Mouse (Mus musculus) Muller cell, postnatal 12 days (primary cell): ENCODE results near the gene Fras1.

Experiments
- DNase-seq: peaks from one replicate; pipeline ENCODE4 v3.0.0-alpha.2; 2015; ENCODE audit errors: inconsistent ontology term

Fras1 gene

DNA sequence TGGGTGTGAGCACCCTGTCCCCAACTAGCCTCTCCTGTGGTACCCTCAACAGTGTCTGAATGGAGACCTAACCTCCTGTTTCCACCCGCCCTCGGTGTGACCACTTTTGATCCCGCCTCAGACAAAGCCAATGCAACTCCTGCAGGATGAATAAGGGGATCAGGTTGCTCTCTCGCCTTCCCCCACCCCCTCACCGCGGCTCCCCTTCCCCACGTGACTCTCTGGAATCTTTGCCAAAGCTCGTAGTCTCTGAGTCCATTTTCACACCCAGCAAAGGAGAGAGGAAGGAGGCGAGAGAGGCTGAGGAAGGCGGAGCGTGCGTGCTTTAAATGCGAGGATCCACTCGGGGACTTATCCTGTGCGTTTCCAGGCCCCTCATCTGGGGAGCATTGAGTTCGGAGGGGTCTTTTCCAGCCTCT is at the start of gene Fras1:
Gene Fras1, plus strand, starts transcription at position 389 of the 419 bp plus-strand sequence.
- DNase-seq: no peak

GRCm38 (mm10) chr5:96331048-96331737 is 42.6 kb upstream of the Fras1 start:
- DNase-seq: no peak

DNA sequence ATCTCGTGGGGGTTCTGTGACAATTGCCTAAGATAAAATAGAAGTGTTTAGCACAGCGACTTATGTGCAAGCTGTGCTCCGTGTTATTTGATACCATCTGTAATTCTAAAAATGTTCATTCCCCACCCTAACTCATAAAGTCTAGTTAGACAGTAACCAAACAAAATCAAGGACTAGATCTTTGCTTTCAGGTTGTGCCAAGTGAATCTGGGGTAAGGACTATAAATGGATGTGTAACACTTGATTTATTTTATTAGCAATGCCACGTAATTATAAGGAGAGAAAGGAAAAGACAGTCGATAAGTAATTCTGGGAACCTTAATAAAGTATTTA is 42.1 kb upstream of the Fras1 start:
- DNase-seq: no peak

DNA sequence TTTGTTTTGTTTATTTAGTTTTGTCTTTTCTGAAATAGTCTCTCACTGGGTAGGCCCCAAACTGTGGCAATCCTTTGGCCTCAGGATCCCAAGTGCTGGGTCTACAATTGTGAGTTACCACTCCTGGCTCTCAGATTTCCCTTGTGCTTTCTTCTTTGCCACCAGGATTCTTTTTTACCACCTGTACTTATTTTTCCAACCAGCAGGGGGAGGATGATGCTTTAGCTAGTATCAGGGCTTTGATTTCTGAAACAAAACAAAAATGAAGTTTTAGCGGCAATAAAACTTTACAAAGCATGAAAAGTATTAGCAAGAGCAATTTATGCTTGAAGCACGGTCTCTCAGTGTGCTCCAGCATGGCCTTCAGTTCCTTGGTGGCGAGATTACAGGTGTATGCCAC is 39.8 kb upstream of the Fras1 start:
- no peak for DNase-seq

GRCm38 (mm10) chr5:96340564-96340963 is 33.2 kb upstream of the Fras1 start:
- DNase-seq: no peak

DNA sequence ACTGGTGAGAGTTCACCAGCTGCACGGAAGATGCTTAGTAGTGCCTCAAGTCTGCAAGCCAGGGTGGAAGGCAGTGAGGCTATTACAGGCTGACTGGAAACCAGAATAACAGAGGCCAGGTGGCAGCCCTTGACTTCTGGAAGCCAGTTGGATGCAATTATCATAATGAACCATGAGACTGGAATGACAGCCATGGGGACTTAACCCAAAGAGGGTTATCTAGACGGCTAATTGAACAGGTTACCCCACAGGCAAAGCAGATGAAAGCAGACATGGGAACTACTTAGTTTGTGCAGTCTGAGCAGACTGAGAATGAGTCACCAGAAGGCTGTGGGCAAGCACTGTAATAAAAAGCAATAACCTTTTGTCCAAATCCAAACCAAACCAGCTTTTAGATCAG is 28.8 kb upstream of the Fras1 start:
- peak; percentile 65 for DNase-seq

DNA sequence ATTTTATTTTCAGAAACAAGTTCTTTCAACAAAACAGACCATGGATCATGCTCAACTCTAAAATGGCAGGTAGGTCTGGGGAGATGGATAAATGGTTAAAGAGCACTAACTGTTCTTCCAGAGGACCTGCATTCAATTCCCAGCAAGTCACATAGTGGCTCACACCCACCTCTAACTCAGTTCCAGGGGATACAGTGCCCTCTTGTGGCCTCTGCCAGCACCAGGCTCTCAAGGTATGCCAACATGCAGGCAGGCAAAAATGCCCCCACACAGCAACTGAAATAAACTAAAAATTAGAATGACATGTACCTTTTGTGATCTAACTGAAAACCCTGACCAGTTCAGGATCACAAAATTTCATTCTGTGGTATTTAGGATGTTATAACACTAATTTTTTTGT is 21.8 kb upstream of the Fras1 start:
- DNase-seq: no peak

DNA sequence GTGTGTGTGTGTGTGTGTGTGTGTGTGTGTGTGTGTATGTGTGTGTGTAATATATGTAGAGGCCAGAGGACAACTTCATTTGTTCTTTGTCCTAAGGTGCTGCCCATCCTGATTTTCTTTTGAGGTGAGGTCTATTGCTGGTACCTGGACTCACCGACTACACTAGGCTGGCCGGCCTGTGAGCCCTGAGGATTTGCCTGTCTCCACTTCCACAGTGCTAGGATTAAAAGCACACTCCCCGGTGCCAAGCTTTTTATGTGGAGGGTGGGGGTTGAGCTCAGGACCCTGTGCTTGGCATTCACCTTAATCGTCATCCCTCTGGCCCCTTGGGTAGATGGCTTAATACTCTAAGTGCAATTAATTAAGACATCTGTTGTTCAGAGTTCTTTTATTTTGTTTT is 9.8 kb upstream of the Fras1 start:
- DNase-seq: no peak

DNA sequence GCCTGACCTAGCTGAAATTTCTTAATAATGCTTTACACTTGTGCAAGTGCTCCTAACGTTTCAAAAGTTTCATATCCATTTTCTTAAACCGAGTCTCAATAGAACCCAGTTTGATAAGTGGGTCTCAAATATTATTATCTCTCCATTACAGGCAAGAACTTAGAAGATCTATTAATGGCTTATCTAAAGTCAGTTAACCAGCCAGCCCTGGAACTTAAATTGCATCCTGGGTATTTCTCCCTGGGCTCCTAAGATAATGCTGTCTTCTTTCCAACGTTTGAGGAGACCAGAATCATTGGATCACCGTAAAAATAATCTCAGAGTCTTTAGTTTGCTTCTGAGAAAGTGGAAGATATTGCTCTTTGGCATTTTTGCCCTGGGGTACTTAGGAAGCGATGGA is 8.2 kb upstream of the Fras1 start:
- no peak for DNase-seq

DNA sequence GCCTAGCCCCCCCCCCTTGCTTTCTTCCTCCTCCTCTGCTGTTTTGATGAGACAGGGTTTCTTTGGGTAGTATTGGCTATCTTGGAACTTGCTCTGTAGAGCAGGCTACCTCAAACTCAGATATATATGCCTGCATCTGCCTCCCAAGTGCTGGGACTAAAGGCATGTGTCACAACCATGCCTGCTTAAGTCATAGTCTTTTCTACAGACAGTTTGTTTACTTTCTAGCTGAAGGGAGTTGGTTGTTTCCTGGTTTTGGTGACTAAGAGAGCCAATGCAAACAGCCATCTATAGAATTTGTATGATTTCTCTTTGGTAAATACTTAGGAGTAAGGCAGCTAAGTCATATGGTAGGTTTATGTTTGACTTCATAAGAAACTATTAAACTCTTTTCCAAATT is 6.5 kb upstream of the Fras1 start:
- no peak for DNase-seq

DNA sequence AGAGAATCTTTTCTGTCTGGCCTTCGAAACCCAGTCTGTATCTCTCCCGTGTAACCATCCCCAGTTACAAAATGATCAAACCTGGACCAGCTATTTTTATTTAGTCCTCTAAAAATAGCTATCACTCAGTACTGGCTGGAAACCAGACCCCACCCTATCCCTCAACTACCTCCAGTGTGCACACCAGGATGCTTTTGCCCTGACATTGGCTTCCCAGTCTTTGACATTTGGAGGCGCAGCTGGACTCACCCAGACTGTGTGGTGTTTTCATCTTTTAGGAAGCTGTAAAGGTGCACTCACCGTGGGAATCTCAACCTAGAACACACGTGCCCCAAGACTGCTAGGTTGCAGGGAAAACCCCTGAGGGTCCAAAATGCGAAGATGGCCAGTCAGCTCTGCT is 649 bp upstream of the Fras1 start:
- DNase-seq: no peak

- peak; percentile 78 for DNase-seq
Measured at GRCm38 (mm10) chr5:96373986-96374901, 489 bp downstream of the Fras1 start.

DNA sequence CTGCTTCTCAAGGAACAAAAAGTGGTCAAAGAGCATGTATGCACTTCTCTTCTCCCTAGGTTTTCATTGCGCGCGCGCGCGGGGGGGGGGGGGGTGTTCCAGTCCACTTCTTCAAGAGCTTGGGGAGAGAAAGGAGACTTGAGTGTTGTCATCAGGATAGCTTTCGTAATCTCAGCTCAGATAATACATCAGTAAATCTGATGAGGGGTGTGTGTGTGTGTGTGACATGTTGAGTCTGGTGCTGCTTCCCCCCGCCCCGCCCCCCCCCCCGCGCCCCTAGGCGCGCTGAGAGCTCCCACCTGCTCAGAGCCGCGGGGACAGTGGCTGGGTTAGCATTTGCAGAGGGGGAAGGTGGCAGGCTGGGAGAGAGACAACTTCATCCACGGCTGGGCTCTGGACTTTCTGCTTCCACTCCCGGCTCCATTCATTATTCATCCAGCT is 1.7 kb downstream of the Fras1 start:
- peak; percentile 61 for DNase-seq

DNA sequence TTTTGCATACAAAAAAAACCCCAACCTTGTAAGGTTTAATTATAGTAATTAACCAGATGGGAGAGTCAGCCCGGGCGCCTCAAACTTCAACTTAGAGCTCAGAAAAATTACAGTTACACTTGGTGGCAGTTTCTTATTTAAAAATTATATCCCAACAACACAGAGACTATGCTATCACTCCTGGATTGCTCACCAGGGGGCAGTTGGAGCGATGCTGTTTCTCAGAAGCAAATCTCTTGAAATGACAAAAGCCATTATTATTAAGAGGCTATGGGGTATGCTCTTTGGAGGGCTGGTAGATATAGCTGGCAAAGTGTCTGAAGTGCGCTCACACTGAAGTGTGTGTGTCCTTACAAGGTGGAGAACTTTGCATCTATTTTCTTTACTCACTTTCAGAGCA is 2.5 kb downstream of the Fras1 start:
- DNase-seq: no peak

DNA sequence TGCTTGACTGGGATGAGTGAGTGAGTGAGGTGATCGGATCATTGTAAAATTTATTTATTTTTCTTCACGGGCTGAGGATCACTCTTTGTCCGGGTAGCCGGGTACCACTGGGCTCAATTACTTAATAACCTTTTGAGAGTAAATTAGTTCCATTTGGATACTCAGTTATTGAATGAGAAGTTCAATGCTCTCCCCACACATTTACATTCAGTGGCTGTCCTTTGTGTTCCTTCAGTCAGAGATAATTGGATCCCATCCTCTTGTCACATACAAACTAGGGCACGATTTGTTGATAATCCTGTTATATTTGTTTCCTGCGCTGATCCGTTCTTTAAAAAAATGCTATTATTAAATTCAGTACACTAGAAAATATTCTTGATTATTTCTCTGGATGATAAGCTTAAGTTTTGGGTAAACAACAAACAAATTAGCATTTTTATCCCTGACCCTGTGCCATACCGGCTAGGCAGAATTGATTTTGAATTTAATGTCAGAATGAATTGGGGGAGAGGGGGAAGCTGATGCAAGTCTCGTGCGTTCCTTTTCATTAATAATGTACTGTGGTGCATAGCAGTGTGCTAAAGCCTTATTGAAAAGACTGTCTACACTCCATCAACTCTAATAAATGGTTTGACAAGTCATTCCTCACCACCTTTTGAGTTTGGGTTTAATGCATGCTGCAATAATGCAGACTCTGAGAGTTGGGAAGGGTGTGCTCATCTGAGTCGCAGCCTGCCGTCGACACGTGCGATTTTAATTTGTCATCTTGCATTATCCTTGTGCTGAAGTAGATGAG is 12.6 kb downstream of the Fras1 start:
- DNase-seq: no peak

- no peak for DNase-seq
Measured at GRCm38 (mm10) chr5:96388306-96388705, 14.6 kb downstream of the Fras1 start.

GRCm38 (mm10) chr5:96389963-96390623 is 16.3 kb downstream of the Fras1 start:
- no peak for DNase-seq

- no peak for DNase-seq
Measured at GRCm38 (mm10) chr5:96391086-96391485, 17.3 kb downstream of the Fras1 start.

DNA sequence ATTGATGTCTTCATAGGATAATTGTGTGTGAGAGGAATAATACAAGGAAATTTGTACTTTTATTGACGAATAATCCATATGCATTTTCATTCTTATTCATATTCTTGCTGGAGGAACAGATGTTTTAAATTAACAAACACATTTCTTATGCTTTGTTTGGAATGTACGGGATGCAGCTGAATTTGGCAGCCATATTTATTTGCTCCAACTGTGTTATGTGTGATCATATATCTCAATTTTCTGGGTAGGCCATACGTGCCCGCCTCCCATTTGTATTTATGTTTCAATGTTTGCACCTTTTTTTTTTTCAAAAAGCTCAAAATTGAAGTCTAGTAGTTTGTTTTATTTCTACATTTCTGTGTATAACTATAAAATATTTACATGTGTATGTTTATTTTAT is 21.2 kb downstream of the Fras1 start:
- DNase-seq: no peak

GRCm38 (mm10) chr5:96395786-96396650 is 22.3 kb downstream of the Fras1 start:
- DNase-seq: no peak

DNA sequence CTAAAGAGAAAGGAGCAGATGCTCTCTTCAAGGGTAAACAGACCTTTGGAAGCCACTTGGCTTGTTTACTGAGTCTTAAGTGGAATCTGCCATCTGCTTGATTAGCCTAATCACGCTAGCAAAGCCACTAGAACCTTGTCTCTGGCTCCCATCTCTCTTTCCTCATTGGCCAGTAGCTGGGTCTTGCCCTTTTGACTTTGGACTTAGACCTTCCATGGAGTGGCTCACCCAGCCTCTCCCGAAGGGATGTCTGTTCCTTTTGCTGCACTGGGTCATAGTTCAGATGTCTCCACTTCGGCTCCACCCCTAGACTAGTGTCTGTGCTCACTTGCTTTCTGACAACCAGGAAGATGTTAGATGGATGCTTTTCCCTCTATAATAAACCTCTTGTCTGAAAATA is 28.8 kb downstream of the Fras1 start:
- DNase-seq: no peak
